Mouse (Mus musculus): ENCODE results near the gene Man1a.

The Man1a gene

GRCm38 (mm10) chr10:54061159-54061558, 15.2 kb downstream of the Man1a start:
- no peak for DNase-seq (ENCODE audit: low spot score in 2 of 2)

GRCm38 (mm10) chr10:54060587-54060986, 15.8 kb downstream of the Man1a start:
- DNase-seq (ENCODE audit: low spot score in 2 of 2) = no peak

- DNase-seq (ENCODE audit: low spot score in 2 of 2) = no peak
Measured at GRCm38 (mm10) chr10:54059679-54060249, 16.6 kb downstream of the Man1a start.

- DNase-seq (ENCODE audit: low spot score in 2 of 2) = no peak
Measured at GRCm38 (mm10) chr10:54059092-54059496, 17.3 kb downstream of the Man1a start.

- no peak for DNase-seq (ENCODE audit: low spot score in 2 of 2)
Measured at GRCm38 (mm10) chr10:54058657-54059056, 17.8 kb downstream of the Man1a start.

- DNase-seq (ENCODE audit: low spot score in 2 of 2) = no peak
Measured at GRCm38 (mm10) chr10:54054188-54054587, 22.2 kb downstream of the Man1a start.

- no peak for DNase-seq (ENCODE audit: low spot score in 2 of 2)
Measured at GRCm38 (mm10) chr10:54047885-54048284, 28.5 kb downstream of the Man1a start.

GRCm38 (mm10) chr10:54043358-54043757, 33.1 kb downstream of the Man1a start:
- no peak for DNase-seq (ENCODE audit: low spot score in 2 of 2)

GRCm38 (mm10) chr10:54042212-54042840, 34.1 kb downstream of the Man1a start:
- no peak for DNase-seq (ENCODE audit: low spot score in 2 of 2)

- DNase-seq (ENCODE audit: low spot score in 2 of 2) = peak in 1 of 2 experiments; percentile 19
Measured at GRCm38 (mm10) chr10:54040261-54041165, 35.9 kb downstream of the Man1a start.

GRCm38 (mm10) chr10:54039754-54040153, 36.7 kb downstream of the Man1a start:
- no peak for DNase-seq (ENCODE audit: low spot score in 2 of 2)

GRCm38 (mm10) chr10:54038734-54039133, 37.7 kb downstream of the Man1a start:
- DNase-seq (ENCODE audit: low spot score in 2 of 2) = no peak

- no peak for DNase-seq (ENCODE audit: low spot score in 2 of 2)
Measured at GRCm38 (mm10) chr10:54038180-54038579, 38.2 kb downstream of the Man1a start.

- DNase-seq (ENCODE audit: low spot score in 2 of 2) = no peak
Measured at GRCm38 (mm10) chr10:54037348-54038010, 38.9 kb downstream of the Man1a start.

- no peak for DNase-seq (ENCODE audit: low spot score in 2 of 2)
Measured at GRCm38 (mm10) chr10:54035586-54035985, 40.8 kb downstream of the Man1a start.

GRCm38 (mm10) chr10:54034779-54035178, 41.6 kb downstream of the Man1a start:
- DNase-seq (ENCODE audit: low spot score in 2 of 2) = no peak

GRCm38 (mm10) chr10:54032316-54033092, 43.9 kb downstream of the Man1a start:
- no peak for DNase-seq (ENCODE audit: low spot score in 2 of 2)

- DNase-seq (ENCODE audit: low spot score in 2 of 2) = no peak
Measured at GRCm38 (mm10) chr10:54028866-54029265, 47.5 kb downstream of the Man1a start.

GRCm38 (mm10) chr10:54026738-54027427, 49.5 kb downstream of the Man1a start:
- no peak for DNase-seq (ENCODE audit: low spot score in 2 of 2)

GRCm38 (mm10) chr10:54026101-54026500, 50.3 kb downstream of the Man1a start:
- no peak for DNase-seq (ENCODE audit: low spot score in 2 of 2)
